Mouse (Mus musculus): ENCODE results near the gene Rps27a. TPM values are rescaled to one million over a fixed set of nuclear protein-coding genes. Genes with fewer than 3 reads are reported as not detected.

The Rps27a gene
- polyA plus RNA-seq (2015; fragmentation: Nextera tagmentation; extraction: Ambion mirVana): 769 and 795 TPM in 2 replicates

GRCm38 (mm10) chr11:29547752-29548503 lies at the start of gene Rps27a, which contains the start of gene Clhc1:
Rps27a (minus strand) TSS chr11:29548109.
Clhc1 (plus strand) TSS chr11:29547950.
- peaks cover 19% of the 10 kb centered on the region for H3K36me3 ChIP-seq (ENCODE audit: control insufficient read depth, insufficient read depth)
- WGBS: under 1% methylated on average over 46 of the region's 46 CpGs
- peak; percentile 99 for ATAC-seq
- H3K9ac ChIP-seq (ENCODE audit: low read depth, low read length): peak within 1 kb of the TSS; percentile 79
- H3K9me3 ChIP-seq (ENCODE audit: control insufficient read depth): no peaks in the 10 kb centered on the region
- peak within 1 kb of the TSS; percentile 72 for H3K4me3 ChIP-seq (ENCODE audit: low read depth, low read length)
- TF ChIP-seq CTCF (IDR thresholded peaks at IDR 0.05; ENCODE audit: low read depth): peak; percentile 41; the same call in 1 of the 2 replicates
- peak within 1 kb of the TSS; percentile 81 for H3K27ac ChIP-seq (ENCODE audit: low read depth, low read length)
- H3K4me2 ChIP-seq (replicated peaks; ENCODE audit: low read depth): peak within 1 kb of the TSS; percentile 80
- H3K4me1 ChIP-seq (replicated peaks; ENCODE audit: control insufficient read depth, insufficient read depth, low read length): peaks cover 6% of the 10 kb centered on the region
- H3K27me3 ChIP-seq (replicated peaks; ENCODE audit: control insufficient read depth, insufficient read depth, low read length): no peaks in the 10 kb centered on the region

GRCm38 (mm10) chr11:29597159-29597558 lies 49.2 kb upstream of the Rps27a start:
- Histone ChIP-seq H3K4me1 (replicated peaks; ENCODE audit: control insufficient read depth, insufficient read depth, low read length) (no peaks in the 10 kb centered on the region), H3K36me3 (ENCODE audit: control insufficient read depth, insufficient read depth) (no peaks in the 10 kb centered on the region), H3K9ac (ENCODE audit: low read depth, low read length) (no peak overlapping the region), H3K9me3 (ENCODE audit: control insufficient read depth) (no peaks in the 10 kb centered on the region), H3K27ac (ENCODE audit: low read depth, low read length) (no peak overlapping the region), H3K27me3 (replicated peaks; ENCODE audit: control insufficient read depth, insufficient read depth, low read length) (no peaks in the 10 kb centered on the region), H3K4me2 (replicated peaks; ENCODE audit: low read depth) (no peak overlapping the region), H3K4me3 (ENCODE audit: low read depth, low read length) (no peak overlapping the region)
- ATAC-seq: no peak
- no peak for TF ChIP-seq CTCF (IDR thresholded peaks at IDR 0.05; ENCODE audit: low read depth)

- TF ChIP-seq CTCF (IDR thresholded peaks at IDR 0.05; ENCODE audit: low read depth): no peak
- no peak overlapping the region for H3K27ac ChIP-seq (ENCODE audit: low read depth, low read length)
- no peaks in the 10 kb centered on the region for H3K27me3 ChIP-seq (replicated peaks; ENCODE audit: control insufficient read depth, insufficient read depth, low read length)
- H3K4me1 ChIP-seq (replicated peaks; ENCODE audit: control insufficient read depth, insufficient read depth, low read length): no peaks in the 10 kb centered on the region
- H3K36me3 ChIP-seq (ENCODE audit: control insufficient read depth, insufficient read depth): no peaks in the 10 kb centered on the region
- no peak for ATAC-seq
- no peak overlapping the region for H3K9ac ChIP-seq (ENCODE audit: low read depth, low read length)
- no peak overlapping the region for H3K4me2 ChIP-seq (replicated peaks; ENCODE audit: low read depth)
- H3K4me3 ChIP-seq (ENCODE audit: low read depth, low read length): no peak overlapping the region
- no peaks in the 10 kb centered on the region for H3K9me3 ChIP-seq (ENCODE audit: control insufficient read depth)
Measured at GRCm38 (mm10) chr11:29595217-29595616, 47.3 kb upstream of the Rps27a start.

- Histone ChIP-seq H3K27me3 (replicated peaks; ENCODE audit: control insufficient read depth, insufficient read depth, low read length) (no peaks in the 10 kb centered on the region), H3K9me3 (ENCODE audit: control insufficient read depth) (no peaks in the 10 kb centered on the region), H3K36me3 (ENCODE audit: control insufficient read depth, insufficient read depth) (no peaks in the 10 kb centered on the region), H3K4me1 (replicated peaks; ENCODE audit: control insufficient read depth, insufficient read depth, low read length) (no peaks in the 10 kb centered on the region), H3K27ac (ENCODE audit: low read depth, low read length) (no peak overlapping the region), H3K9ac (ENCODE audit: low read depth, low read length) (no peak overlapping the region), H3K4me2 (replicated peaks; ENCODE audit: low read depth) (no peak overlapping the region), H3K4me3 (ENCODE audit: low read depth, low read length) (no peak overlapping the region)
- ATAC-seq: no peak
- TF ChIP-seq CTCF (IDR thresholded peaks at IDR 0.05; ENCODE audit: low read depth): peak; percentile 74
Measured at GRCm38 (mm10) chr11:29579610-29580009, 31.7 kb upstream of the Rps27a start.

- Histone ChIP-seq H3K36me3 (ENCODE audit: control insufficient read depth, insufficient read depth) (no peaks in the 10 kb centered on the region), H3K9me3 (ENCODE audit: control insufficient read depth) (no peaks in the 10 kb centered on the region), H3K4me3 (ENCODE audit: low read depth, low read length) (no peak overlapping the region), H3K4me1 (replicated peaks; ENCODE audit: control insufficient read depth, insufficient read depth, low read length) (no peaks in the 10 kb centered on the region), H3K4me2 (replicated peaks; ENCODE audit: low read depth) (no peak overlapping the region), H3K27me3 (replicated peaks; ENCODE audit: control insufficient read depth, insufficient read depth, low read length) (no peaks in the 10 kb centered on the region), H3K27ac (ENCODE audit: low read depth, low read length) (no peak overlapping the region), H3K9ac (ENCODE audit: low read depth, low read length) (no peak overlapping the region)
- TF ChIP-seq CTCF (IDR thresholded peaks at IDR 0.05; ENCODE audit: low read depth): no peak
- WGBS: 66% methylated on average over 2 of the region's 2 CpGs
- ATAC-seq: no peak
Measured at GRCm38 (mm10) chr11:29572656-29573055, 24.7 kb upstream of the Rps27a start.

- no peaks in the 10 kb centered on the region for H3K36me3 ChIP-seq (ENCODE audit: control insufficient read depth, insufficient read depth)
- no peak for TF ChIP-seq CTCF (IDR thresholded peaks at IDR 0.05; ENCODE audit: low read depth)
- WGBS: 26% methylated on average over 3 of the region's 3 CpGs
- H3K4me1 ChIP-seq (replicated peaks; ENCODE audit: control insufficient read depth, insufficient read depth, low read length): no peaks in the 10 kb centered on the region
- no peak for ATAC-seq
- no peak overlapping the region for H3K4me2 ChIP-seq (replicated peaks; ENCODE audit: low read depth)
- no peaks in the 10 kb centered on the region for H3K27me3 ChIP-seq (replicated peaks; ENCODE audit: control insufficient read depth, insufficient read depth, low read length)
- no peaks in the 10 kb centered on the region for H3K9me3 ChIP-seq (ENCODE audit: control insufficient read depth)
- no peak overlapping the region for H3K9ac ChIP-seq (ENCODE audit: low read depth, low read length)
- no peak overlapping the region for H3K4me3 ChIP-seq (ENCODE audit: low read depth, low read length)
- H3K27ac ChIP-seq (ENCODE audit: low read depth, low read length): no peak overlapping the region
Measured at GRCm38 (mm10) chr11:29571536-29571935, 23.6 kb upstream of the Rps27a start.

All from intestine, postnatal 0 days (tissue).